Mouse (Mus musculus): ENCODE measurements at regions not wholly inside any gene's neighbourhood (a gene's known extent, or its start where the extent isn't known, plus 50 kb on each side); places are given as distances from the start of the nearest gene placed in this dataset.
"Not testable (repeated sequence)": the region's sequence is repeated elsewhere in the genome, so short reads cannot be mapped to it uniquely, and the experiment has no call there.

- no peak for DNase-seq (ENCODE audit: low read depth)
Observed at GRCm38 (mm10) chr9:9342456-9343185, 103.7 kb upstream of the Arhgap42 start.

- DNase-seq (ENCODE audit: low read depth) = no peak
Observed at GRCm38 (mm10) chr9:9318624-9319023, 79.7 kb upstream of the Arhgap42 start.

GRCm38 (mm10) chr9:9316021-9316420 lies 77.1 kb upstream of the Arhgap42 start:
- DNase-seq (ENCODE audit: low read depth) = no peak

- no peak for DNase-seq (ENCODE audit: low read depth)
Observed at GRCm38 (mm10) chr9:9312274-9312673, 73.4 kb upstream of the Arhgap42 start.

- no peak for DNase-seq (ENCODE audit: low read depth)
Observed at GRCm38 (mm10) chr9:9311627-9312265, 72.8 kb upstream of the Arhgap42 start.

- not testable (repeated sequence) for DNase-seq (ENCODE audit: low read depth)
Observed at GRCm38 (mm10) chr9:9311040-9311583, 72.2 kb upstream of the Arhgap42 start.

GRCm38 (mm10) chr9:9290767-9291166 lies 51.9 kb upstream of the Arhgap42 start:
- no peak for DNase-seq (ENCODE audit: low read depth)

- DNase-seq (ENCODE audit: low read depth) = no peak
Observed at GRCm38 (mm10) chr9:9289570-9289969, 50.7 kb upstream of the Arhgap42 start.

Data from c-Kit-positive CD71-negative TER-119-negative erythroid progenitor cells, embryonic 14.5 days (primary cell).